In the genomic region with DNA sequence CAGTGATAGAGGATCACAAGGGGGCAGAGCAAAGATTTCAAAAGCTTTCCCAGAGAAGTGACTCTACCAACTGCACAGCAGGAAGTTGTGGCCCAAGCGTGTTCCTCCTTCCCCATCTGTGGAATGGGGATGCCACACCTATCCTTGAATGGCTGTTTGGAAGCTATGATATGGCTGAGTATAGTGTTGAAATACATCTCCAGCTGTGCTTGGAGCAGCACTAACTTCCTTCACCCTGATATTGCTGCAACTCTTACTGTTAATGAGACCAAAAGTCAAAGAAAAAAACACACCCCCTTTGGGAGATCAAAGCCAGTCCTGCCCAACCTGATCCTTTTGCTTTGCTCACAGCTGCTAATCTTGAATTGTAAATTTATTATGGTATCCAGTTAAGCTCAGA, we compare ENCODE assay signal across 17 mouse cellular contexts.
"Had no signal": no experiment of that assay in that cellular context is flagged by ENCODE, and none has a peak within 500 bp of the region (broad histone marks: within the 10 kb centered on the region; RNA-seq: fewer than 3 reads in every experiment).

No protein-coding gene starts in this region.

- H3K36me3 ChIP-seq: limb, embryonic 13.5 days; midbrain, embryonic 10.5 days; neural tube, embryonic 12.5 days had no signal

- H3K9ac ChIP-seq: limb, embryonic 13.5 days; liver, embryonic 14.5 days; neural tube, embryonic 12.5 days had no signal

- ATAC-seq: hindbrain, embryonic 16.5 days; inflammation-experienced regulatory T-cells, adult 6 months had no signal

- H3K9me3 ChIP-seq: limb, embryonic 13.5 days; midbrain, embryonic 10.5 days; neural tube, embryonic 12.5 days had no signal

- H3K27me3 ChIP-seq: limb, embryonic 13.5 days; neural tube, embryonic 12.5 days had no signal

- H3K4me1 ChIP-seq: midbrain, embryonic 10.5 days; neural tube, embryonic 12.5 days had no signal

- H3K4me2 ChIP-seq: limb, embryonic 13.5 days; neural tube, embryonic 12.5 days had no signal

- H3K27ac ChIP-seq: kidney, postnatal 0 days; limb, embryonic 13.5 days; liver, embryonic 14.5 days; midbrain, embryonic 10.5 days; neural tube, embryonic 12.5 days had no signal

- DNase-seq: kidney, adult 9 months; kidney, postnatal 36 days; layer of hippocampus, adult 9-11 months; layer of hippocampus, postnatal 36 days; lung, adult 18-20 months; lung, postnatal 10 days; midbrain, embryonic 14.5 days; retina, postnatal 1 day; thymus, postnatal 36 days had no signal

- H3K4me3 ChIP-seq: limb, embryonic 13.5 days; midbrain, embryonic 10.5 days; myocyte; neural tube, embryonic 12.5 days had no signal
